Mouse (Mus musculus) thymus, adult 2 months (tissue): ENCODE measurements around the gene Zfp119a.

Experiments used
- CTCF ChIP-seq: fragments of 200-500 bp; IDR thresholded peaks from 2 replicates; pipeline ENCODE4 v1.5.1; 2012; ENCODE audit warnings: mild to moderate bottlenecking, control low read depth, low read length, moderate library complexity, borderline replicate concordance; ENCODE audit not compliant: control insufficient read depth, poor library complexity, insufficient read depth; ENCODE audit errors: extremely low read depth
- POLR2A ChIP-seq: fragments of 200-500 bp; IDR thresholded peaks from 2 replicates; pipeline ENCODE4 v1.6.1; 2012; ENCODE audit warnings: mild to moderate bottlenecking, low read length, control low read depth, moderate library complexity; ENCODE audit not compliant: control insufficient read depth, poor library complexity, insufficient read depth; ENCODE audit errors: extremely low read depth

DNA sequence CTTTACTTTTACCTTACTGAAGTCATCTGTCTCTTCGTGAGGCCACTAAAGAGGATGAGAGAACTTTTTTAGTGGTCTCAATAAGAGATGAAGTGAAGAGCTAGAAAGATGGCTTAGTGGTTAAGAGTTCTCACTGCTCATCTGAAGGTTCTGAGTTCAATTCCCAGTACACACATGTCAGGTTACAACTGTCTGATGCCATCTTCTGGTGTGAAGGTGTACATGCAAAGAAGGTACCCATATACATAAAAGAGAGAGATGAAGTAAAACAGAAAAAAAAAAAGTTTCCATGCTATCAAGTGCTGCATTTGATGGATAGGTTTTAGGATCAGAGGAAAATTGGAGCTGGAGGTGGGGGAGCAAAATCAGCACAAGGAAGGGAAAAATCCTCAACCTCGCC is 6.2 kb upstream of the Zfp119a start:
- TF ChIP-seq POLR2A, result no peak
- no peak for TF ChIP-seq CTCF
